Mouse (Mus musculus): ENCODE data around the gene Syce2. TPM values are rescaled to one million over a fixed set of nuclear protein-coding genes. Genes with fewer than 3 reads are reported as not detected.
A peak's percentile ranks its signal among the peaks of the same experiment; 100 is the strongest.

Syce2 gene
- polyA plus RNA-seq, 1 experiment: 1.8 TPM

DNA sequence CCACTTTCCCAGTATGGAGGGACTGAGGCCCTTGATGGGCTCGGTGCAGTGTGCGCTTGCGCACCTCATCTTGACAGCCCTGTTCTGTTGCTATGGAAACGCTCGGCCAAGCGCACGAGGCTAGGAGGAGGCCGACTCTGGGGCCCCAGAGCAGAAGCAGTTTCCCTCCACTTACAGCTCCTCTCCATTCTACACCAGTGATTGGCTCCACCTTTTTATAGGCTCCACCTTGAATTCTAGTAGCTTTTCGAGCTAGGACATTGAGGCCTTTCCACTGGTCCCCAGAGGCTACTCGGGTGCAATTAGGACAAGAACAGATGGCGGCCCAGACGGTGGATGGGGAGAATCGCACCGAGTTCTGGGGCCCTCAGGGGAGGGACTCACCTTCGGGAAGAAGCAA lies 62.9 kb downstream of the Syce2 start:
- Histone ChIP-seq H3K4me3 (replicated peaks; ENCODE audit: extremely low read depth, low read depth, low read length) (no peak overlapping the region), H3K4me1 (ENCODE audit: control insufficient read depth, insufficient read depth, low read length) (no peaks in the 10 kb centered on the region)
- 1% methylated on average over 15 of the region's 15 CpGs for WGBS
- DNase-seq: no peak
- TF ChIP-seq CTCF (IDR thresholded peaks at IDR 0.05; ENCODE audit: insufficient read depth, low read length) (no peak), POLR2A (IDR thresholded peaks at IDR 0.05; ENCODE audit: borderline replicate concordance, extremely low read depth, low read depth, low read length) (no peak)

DNA sequence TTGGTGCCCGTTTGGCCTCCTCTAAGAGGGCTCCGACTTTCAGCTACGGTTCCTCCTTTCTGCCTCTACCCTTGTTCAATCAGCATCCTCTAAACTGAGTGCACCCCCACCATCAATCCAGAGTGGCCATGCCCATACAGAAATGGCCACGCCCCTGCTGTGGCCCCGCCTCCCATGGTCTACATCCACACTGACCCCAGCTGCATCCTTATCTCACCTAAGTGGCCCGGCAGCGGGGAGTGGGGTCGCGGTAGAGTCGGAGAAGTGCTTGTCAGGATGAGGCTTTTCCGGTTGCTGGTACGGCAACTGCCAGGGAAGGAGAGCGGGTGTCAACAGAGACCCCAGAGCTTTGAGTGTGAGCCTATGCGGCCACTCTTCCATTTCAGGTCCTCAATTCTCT lies 63.6 kb downstream of the Syce2 start:
- H3K4me1 ChIP-seq (ENCODE audit: control insufficient read depth, insufficient read depth, low read length): no peaks in the 10 kb centered on the region
- 5% methylated on average over 14 of the region's 14 CpGs for WGBS
- DNase-seq: no peak
- H3K4me3 ChIP-seq (replicated peaks; ENCODE audit: extremely low read depth, low read depth, low read length): no peak overlapping the region
- TF ChIP-seq CTCF (IDR thresholded peaks at IDR 0.05; ENCODE audit: insufficient read depth, low read length) (no peak), POLR2A (IDR thresholded peaks at IDR 0.05; ENCODE audit: borderline replicate concordance, extremely low read depth, low read depth, low read length) (no peak)

DNA sequence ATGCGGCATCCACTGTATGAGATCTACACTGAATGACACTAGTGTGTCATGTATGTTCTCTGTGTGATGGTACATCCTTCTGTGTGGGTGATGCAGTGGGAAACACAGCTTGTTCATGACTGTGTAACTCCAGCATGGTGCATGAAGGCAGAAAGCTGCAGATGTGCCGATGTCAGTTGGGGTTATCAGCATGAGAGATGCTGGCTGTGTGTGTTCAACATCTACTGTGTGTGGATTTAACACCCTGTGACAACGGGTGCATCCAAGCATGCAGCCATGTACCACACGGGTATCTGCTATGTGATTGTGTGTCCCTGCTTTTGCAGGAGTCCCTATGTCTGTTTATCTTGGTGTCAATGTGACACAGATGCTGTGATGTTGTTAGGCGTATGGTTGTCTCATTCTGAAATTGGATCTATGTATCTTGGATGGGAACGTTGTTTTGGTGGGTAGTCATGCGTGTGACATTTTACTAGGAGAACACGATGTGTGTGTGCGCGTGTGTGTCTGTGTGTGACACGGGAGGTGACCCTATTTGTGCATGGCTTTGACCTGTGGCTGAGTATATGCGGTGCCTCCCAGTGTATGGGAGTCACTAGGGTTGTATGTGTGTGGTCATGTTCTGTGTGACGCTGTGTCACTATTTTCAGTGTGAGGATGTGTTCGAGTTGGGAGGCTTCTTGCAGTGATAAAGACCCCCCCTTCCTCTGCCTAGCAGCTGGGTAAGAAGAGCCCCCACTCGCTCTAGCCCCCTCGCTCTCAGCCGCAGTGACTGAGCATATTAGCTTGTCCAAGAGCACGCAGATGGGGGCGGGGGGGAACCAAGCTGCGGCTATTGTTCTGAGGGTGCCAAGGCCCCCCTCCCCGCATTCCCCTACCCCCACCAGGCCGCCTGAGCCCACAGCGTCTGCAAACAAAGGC lies 64.4 kb downstream of the Syce2 start:
- Histone ChIP-seq H3K4me3 (replicated peaks; ENCODE audit: extremely low read depth, low read depth, low read length) (no peak overlapping the region), H3K4me1 (ENCODE audit: control insufficient read depth, insufficient read depth, low read length) (no peaks in the 10 kb centered on the region)
- 22% methylated on average over 23 of the region's 23 CpGs for WGBS
- TF ChIP-seq POLR2A (IDR thresholded peaks at IDR 0.05; ENCODE audit: borderline replicate concordance, extremely low read depth, low read depth, low read length): no peak
- TF ChIP-seq CTCF (IDR thresholded peaks at IDR 0.05; ENCODE audit: insufficient read depth, low read length): no peak
- no peak for DNase-seq

DNA sequence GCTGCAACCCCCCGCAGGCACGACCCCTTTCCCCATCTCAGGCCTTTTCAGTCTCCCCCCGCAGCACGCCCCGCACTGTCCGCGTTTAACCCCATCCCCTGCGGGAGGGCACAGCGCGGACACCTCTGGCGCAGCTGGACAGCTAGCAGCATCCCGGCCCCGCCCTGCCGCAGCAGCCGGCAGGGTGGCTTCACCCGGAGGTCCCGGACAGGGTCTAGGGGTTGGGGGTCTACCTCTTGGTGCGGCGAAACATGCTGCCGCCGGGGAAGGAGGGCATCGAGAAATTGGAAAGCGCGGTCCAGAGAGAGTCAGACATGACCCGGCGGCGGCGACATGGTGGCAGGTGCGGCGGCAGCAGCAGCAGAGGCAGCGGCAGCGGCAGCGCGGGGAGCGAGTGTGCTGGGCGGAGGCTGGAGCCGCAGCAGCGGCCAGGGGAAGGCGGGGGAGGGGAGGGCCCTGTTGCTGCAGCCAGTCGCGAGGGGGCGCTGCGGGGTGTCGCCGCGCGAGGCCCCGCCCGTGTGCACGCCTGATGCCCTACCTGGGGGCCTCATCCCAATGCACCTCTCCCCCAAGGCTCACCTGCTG lies 65.1 kb downstream of the Syce2 start, which contains the start of gene Mast1:
Mast1 (minus strand) TSS at position 398 of the 585 bp plus-strand sequence.
- Histone ChIP-seq H3K4me3 (replicated peaks; ENCODE audit: extremely low read depth, low read depth, low read length) (no peak within 1 kb of the TSS), H3K4me1 (ENCODE audit: control insufficient read depth, insufficient read depth, low read length) (no peaks in the 10 kb centered on the region)
- WGBS: under 1% methylated on average over 48 of the region's 50 CpGs
- peak; percentile 19; the same call in 1 of the 2 replicates for TF ChIP-seq CTCF (IDR thresholded peaks at IDR 0.05; ENCODE audit: insufficient read depth, low read length)
- TF ChIP-seq POLR2A (IDR thresholded peaks at IDR 0.05; ENCODE audit: borderline replicate concordance, extremely low read depth, low read depth, low read length): no peak
- peak; percentile 52 for DNase-seq

Other genes starting within 250 kb of the Syce2 start
- gene Ier2, start 209.3 kb upstream of the Syce2 start, polyA plus RNA-seq (2012; rRNA removed): 34.6 and 47.1 TPM in 2 replicates
- gene Trmt1, start 185.8 kb upstream of the Syce2 start, polyA plus RNA-seq (2012; rRNA removed): 87.5 and 99.1 TPM in 2 replicates
- gene Nacc1, start 184.2 kb upstream of the Syce2 start, polyA plus RNA-seq (2012; rRNA removed): 72.5 and 81.8 TPM in 2 replicates
- 20.2 and 21.9 TPM in 2 replicates for gene Lyl1, start 170.7 kb upstream of the Syce2 start, polyA plus RNA-seq (2012; rRNA removed)
- 2.0 and 2.8 TPM in 2 replicates for gene G430095P16Rik, start 149.1 kb upstream of the Syce2 start, polyA plus RNA-seq (2012; rRNA removed)
- gene Nfix, start 71.8 kb upstream of the Syce2 start, polyA plus RNA-seq (2012; rRNA removed): 80.1 and 96.2 TPM in 2 replicates
- gene Dand5, start 49.3 kb upstream of the Syce2 start, polyA plus RNA-seq (2012; rRNA removed): 2.5 and 2.9 TPM in 2 replicates
- gene Gadd45gip1, start 40.6 kb upstream of the Syce2 start, polyA plus RNA-seq (2012; rRNA removed): 21.3 and 31.7 TPM in 2 replicates
- gene Rad23a, start 31.4 kb upstream of the Syce2 start, polyA plus RNA-seq (2012; rRNA removed): 72.6 and 75.9 TPM in 2 replicates
- 152 and 189 TPM in 2 replicates for gene Calr, start 25.2 kb upstream of the Syce2 start, polyA plus RNA-seq (2012; rRNA removed)
- gene Farsa, start 15.1 kb upstream of the Syce2 start, polyA plus RNA-seq (2012; rRNA removed): 33.8 and 42.4 TPM in 2 replicates
- gene Gcdh, start 21.8 kb downstream of the Syce2 start, polyA plus RNA-seq (2012; rRNA removed): 65.8 and 75.3 TPM in 2 replicates
- gene Klf1, start 29.8 kb downstream of the Syce2 start, polyA plus RNA-seq (2012; rRNA removed): 0.14 and 0.23 TPM in 2 replicates
- gene Dnase2a, start 36.4 kb downstream of the Syce2 start, polyA plus RNA-seq (2012; rRNA removed): 19.6 and 26.7 TPM in 2 replicates
- 0.34 and 0.41 TPM in 2 replicates for gene Mast1, start 65.2 kb downstream of the Syce2 start, polyA plus RNA-seq (2012; rRNA removed)
- gene Rtbdn, start 74.9 kb downstream of the Syce2 start, polyA plus RNA-seq (2012; rRNA removed): not detected in 2 replicates
- not detected in 2 replicates for gene Gm49661, start 97.3 kb downstream of the Syce2 start, polyA plus RNA-seq (2012; rRNA removed)
- gene Prdx2, start 97.5 kb downstream of the Syce2 start, polyA plus RNA-seq (2012; rRNA removed): 93.2 and 117 TPM in 2 replicates
- gene Rnaseh2a, start 97.7 kb downstream of the Syce2 start, polyA plus RNA-seq (2012; rRNA removed): 27.4 and 30.4 TPM in 2 replicates
- gene Junb, start 106.6 kb downstream of the Syce2 start, polyA plus RNA-seq (2012; rRNA removed): 80.8 and 125 TPM in 2 replicates
- gene Hook2, start 118.5 kb downstream of the Syce2 start, polyA plus RNA-seq (2012; rRNA removed): 9.5 and 10.5 TPM in 2 replicates
- gene Best2, start 142.4 kb downstream of the Syce2 start, polyA plus RNA-seq (2012; rRNA removed): 0.13 and 0.23 TPM in 2 replicates
- gene Asna1, start 153.2 kb downstream of the Syce2 start, polyA plus RNA-seq (2012; rRNA removed): 87.2 and 128 TPM in 2 replicates
- 96.9 and 99.1 TPM in 2 replicates for gene Trir, start 154.7 kb downstream of the Syce2 start, polyA plus RNA-seq (2012; rRNA removed)
- gene Tnpo2, start 164.8 kb downstream of the Syce2 start, polyA plus RNA-seq (2012; rRNA removed): 49.1 and 68.3 TPM in 2 replicates
- 42.5 and 44.7 TPM in 2 replicates for gene Fbxw9, start 187.9 kb downstream of the Syce2 start, polyA plus RNA-seq (2012; rRNA removed)
- not detected in 2 replicates for gene Gm5741, start 195.9 kb downstream of the Syce2 start, polyA plus RNA-seq (2012; rRNA removed)
- 45.9 and 49.9 TPM in 2 replicates for gene Dhps, start 199.6 kb downstream of the Syce2 start, polyA plus RNA-seq (2012; rRNA removed)
- 97.1 and 120 TPM in 2 replicates for gene Wdr83os, start 208.6 kb downstream of the Syce2 start, polyA plus RNA-seq (2012; rRNA removed)
- gene Wdr83, start 209.2 kb downstream of the Syce2 start, polyA plus RNA-seq (2012; rRNA removed): 21.2 and 33.1 TPM in 2 replicates
- 74.1 and 87.1 TPM in 2 replicates for gene Man2b1, start 211.2 kb downstream of the Syce2 start, polyA plus RNA-seq (2012; rRNA removed)

All from lung, adult 2 months (tissue).